Mouse (Mus musculus): ENCODE data around the gene Zscan29. TPM values are rescaled to one million over a fixed set of nuclear protein-coding genes. Genes with fewer than 3 reads are reported as not detected.
A peak's percentile ranks its signal among the peaks of the same experiment; 100 is the strongest.
"Not testable (repeated sequence)": the region's sequence is repeated elsewhere in the genome, so short reads cannot be mapped to it uniquely, and the experiment has no call there.

Gene Zscan29
- polyA plus RNA-seq, 1 experiment: 7.5 TPM

DNA sequence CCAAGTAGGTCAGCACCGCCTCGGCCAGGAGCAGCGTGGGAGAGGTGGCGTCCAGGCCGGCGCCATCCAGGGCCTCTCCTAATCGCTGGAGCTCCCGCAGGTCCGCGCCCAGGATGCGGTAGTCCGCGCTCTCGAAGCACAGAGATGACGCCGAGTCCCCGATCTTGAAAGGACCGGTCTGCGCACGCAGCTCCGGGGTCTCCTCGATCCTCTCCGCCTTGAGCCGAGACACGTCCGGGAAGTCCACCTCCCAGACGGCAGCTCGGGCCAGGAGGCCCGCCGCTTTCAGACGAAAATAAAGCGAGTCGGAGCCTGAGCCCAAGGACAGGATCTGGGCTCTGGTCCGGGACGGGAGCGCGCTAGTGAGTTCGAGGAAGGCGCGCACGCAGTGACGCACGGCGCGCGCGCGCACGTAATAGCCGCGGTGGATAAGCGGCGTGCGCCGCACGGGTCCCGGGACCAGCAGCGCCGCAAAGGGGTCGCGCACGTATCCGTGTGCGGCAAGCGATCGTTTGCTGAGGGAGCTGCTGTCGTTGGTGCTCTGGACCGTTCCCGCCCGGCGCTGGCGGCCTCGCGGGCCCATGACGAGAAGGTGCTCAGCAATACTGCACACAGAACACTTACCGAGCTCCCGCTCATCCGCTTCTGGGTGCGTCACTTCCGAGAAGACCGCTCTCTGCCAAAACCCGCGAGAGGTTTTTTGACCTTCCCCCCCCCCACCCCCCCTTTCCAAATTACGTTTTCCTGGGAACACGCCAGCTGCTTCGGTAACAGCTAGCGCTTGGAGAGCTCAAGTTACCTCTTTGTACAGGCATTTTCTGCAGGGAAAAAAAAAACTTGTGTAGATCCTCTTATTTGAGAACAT is 30.7 kb downstream of the Zscan29 start, which contains the start of the genes Adal and Lcmt2:
Gene Adal, plus strand, starts transcription at position 411 of the 865 bp plus-strand sequence.
Gene Lcmt2, minus strand, starts transcription at position 636 of the 865 bp plus-strand sequence.
- TF ChIP-seq CTCF (IDR thresholded peaks at IDR 0.05; ENCODE audit: borderline replicate concordance, control insufficient read depth, extremely low read depth, insufficient read depth, low read length, poor library complexity): no peak; the same call in 1 of the 2 replicates
- TF ChIP-seq POLR2A (IDR thresholded peaks at IDR 0.05; ENCODE audit: control insufficient read depth, extremely low read depth, insufficient read depth, low read length, poor library complexity): peak; percentile 76
- no peaks in the 10 kb centered on the region for H3K27me3 ChIP-seq (ENCODE audit: control insufficient read depth, insufficient read depth, low read length)
- peak within 1 kb of the TSS; percentile 90 for H3K27ac ChIP-seq (ENCODE audit: control insufficient read depth, insufficient read depth, low read length)
- H3K4me3 ChIP-seq (ENCODE audit: control insufficient read depth, insufficient read depth, low read length): peak within 1 kb of the TSS; percentile 93
- H3K36me3 ChIP-seq (ENCODE audit: control insufficient read depth, insufficient read depth, low read length): no peaks in the 10 kb centered on the region
- H3K4me1 ChIP-seq (replicated peaks; ENCODE audit: control insufficient read depth, insufficient read depth, low read length): peaks cover 13% of the 10 kb centered on the region
- peak; percentile 88 for DNase-seq
- under 1% methylated on average over 87 of the region's 87 CpGs for WGBS

DNA sequence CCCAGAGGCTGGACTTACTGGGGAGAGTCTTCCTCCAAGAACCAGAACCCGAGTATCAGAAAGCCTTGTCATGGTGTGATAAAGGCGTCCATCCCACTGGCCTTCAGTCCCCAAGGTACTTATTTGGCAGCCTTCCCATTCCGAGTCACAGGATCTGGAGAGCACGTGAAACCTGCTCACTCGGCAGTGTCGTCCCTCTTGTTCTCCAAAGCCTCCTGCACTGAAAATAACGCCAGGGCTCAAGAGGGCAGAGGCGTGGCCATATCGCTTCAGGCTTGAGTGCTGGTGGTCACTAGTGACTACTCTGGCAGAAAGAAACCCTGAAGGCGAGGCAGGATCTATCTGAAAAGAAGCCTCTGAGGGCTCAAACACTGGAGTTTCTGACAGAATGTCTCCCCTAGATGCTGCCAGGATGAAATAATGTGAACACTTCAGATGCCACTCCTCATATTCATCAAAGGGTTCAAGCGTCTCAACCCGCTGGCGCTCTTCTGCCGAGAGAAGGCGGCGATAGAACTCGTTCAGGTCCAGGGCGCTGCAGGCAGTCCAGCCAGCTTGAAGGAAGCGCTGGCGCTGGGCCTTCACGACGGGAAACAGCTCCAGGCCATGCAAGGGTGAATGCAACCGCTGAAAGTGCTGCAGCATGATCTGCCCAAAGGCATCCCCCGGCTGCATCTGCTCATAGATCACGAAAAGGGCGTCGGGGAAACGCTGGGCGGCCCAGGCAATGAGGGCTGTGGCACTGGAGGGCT is 31.5 kb downstream of the Zscan29 start:
- WGBS: 35% methylated on average over 29 of the region's 29 CpGs
- Histone ChIP-seq H3K27me3 (ENCODE audit: control insufficient read depth, insufficient read depth, low read length) (no peaks in the 10 kb centered on the region), H3K4me3 (ENCODE audit: control insufficient read depth, insufficient read depth, low read length) (peak overlapping the region; percentile 93), H3K4me1 (replicated peaks; ENCODE audit: control insufficient read depth, insufficient read depth, low read length) (peaks cover 13% of the 10 kb centered on the region), H3K27ac (ENCODE audit: control insufficient read depth, insufficient read depth, low read length) (peak overlapping the region; percentile 12), H3K36me3 (ENCODE audit: control insufficient read depth, insufficient read depth, low read length) (no peaks in the 10 kb centered on the region)
- TF ChIP-seq POLR2A (IDR thresholded peaks at IDR 0.05; ENCODE audit: control insufficient read depth, extremely low read depth, insufficient read depth, low read length, poor library complexity): no peak
- no peak for DNase-seq

DNA sequence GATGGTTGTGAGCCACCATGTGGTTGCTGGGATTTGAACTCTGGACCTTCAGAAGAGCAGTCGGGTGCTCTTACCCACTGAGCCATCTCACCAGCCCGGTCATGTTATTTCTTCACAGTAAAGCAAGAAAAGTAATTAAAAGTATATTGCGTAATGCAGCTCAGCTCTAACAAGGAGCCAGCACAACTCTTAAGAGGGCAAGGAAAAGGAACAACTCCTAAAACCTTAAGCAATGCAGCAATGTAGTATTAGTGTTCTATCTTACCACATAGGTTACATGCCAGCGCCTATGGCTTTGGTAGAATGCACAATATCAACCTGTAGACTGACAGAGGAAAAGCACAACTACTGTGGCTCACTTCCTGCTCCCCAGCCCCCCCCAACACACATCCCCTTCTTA is 33.6 kb downstream of the Zscan29 start:
- 97% methylated on average over 4 of the region's 4 CpGs for WGBS
- no peak for TF ChIP-seq CTCF (IDR thresholded peaks at IDR 0.05; ENCODE audit: borderline replicate concordance, control insufficient read depth, extremely low read depth, insufficient read depth, low read length, poor library complexity)
- no peak for TF ChIP-seq POLR2A (IDR thresholded peaks at IDR 0.05; ENCODE audit: control insufficient read depth, extremely low read depth, insufficient read depth, low read length, poor library complexity)

DNA sequence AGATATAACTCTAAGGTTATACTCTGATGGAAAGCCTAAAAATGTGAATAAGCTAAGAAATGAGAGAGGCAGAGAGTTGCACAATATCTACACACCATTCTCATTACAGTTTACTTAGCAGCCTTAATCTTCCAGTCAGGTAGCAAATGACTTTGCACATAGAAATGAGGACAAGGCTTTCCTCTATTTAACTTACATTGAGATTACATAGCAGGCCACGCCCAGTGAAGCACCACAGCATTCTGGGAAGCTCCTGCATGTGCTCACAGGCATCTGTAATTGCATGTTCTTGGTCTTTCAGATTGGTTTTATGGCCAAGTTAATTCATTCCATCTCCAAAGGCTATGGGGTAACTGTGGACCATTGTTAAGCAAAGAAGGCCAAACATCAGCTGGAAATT is 38.1 kb downstream of the Zscan29 start:
- TF ChIP-seq POLR2A (IDR thresholded peaks at IDR 0.05; ENCODE audit: control insufficient read depth, extremely low read depth, insufficient read depth, low read length, poor library complexity) (no peak), CTCF (IDR thresholded peaks at IDR 0.05; ENCODE audit: borderline replicate concordance, control insufficient read depth, extremely low read depth, insufficient read depth, low read length, poor library complexity) (no peak)
- Histone ChIP-seq H3K27me3 (ENCODE audit: control insufficient read depth, insufficient read depth, low read length) (no peaks in the 10 kb centered on the region), H3K4me1 (replicated peaks; ENCODE audit: control insufficient read depth, insufficient read depth, low read length) (no peaks in the 10 kb centered on the region), H3K27ac (ENCODE audit: control insufficient read depth, insufficient read depth, low read length) (no peak overlapping the region), H3K36me3 (ENCODE audit: control insufficient read depth, insufficient read depth, low read length) (no peaks in the 10 kb centered on the region), H3K4me3 (ENCODE audit: control insufficient read depth, insufficient read depth, low read length) (no peak overlapping the region)
- DNase-seq: no peak
- 88% methylated on average over 1 of the region's 1 CpGs for WGBS

More for the DNA sequence above, 33.6 kb downstream of the Zscan29 start:
- no peak for DNase-seq
- Histone ChIP-seq H3K27ac (ENCODE audit: control insufficient read depth, insufficient read depth, low read length) (no peak overlapping the region), H3K4me1 (replicated peaks; ENCODE audit: control insufficient read depth, insufficient read depth, low read length) (peaks cover 13% of the 10 kb centered on the region), H3K36me3 (ENCODE audit: control insufficient read depth, insufficient read depth, low read length) (no peaks in the 10 kb centered on the region), H3K4me3 (ENCODE audit: control insufficient read depth, insufficient read depth, low read length) (no peak overlapping the region), H3K27me3 (ENCODE audit: control insufficient read depth, insufficient read depth, low read length) (no peaks in the 10 kb centered on the region)

DNA sequence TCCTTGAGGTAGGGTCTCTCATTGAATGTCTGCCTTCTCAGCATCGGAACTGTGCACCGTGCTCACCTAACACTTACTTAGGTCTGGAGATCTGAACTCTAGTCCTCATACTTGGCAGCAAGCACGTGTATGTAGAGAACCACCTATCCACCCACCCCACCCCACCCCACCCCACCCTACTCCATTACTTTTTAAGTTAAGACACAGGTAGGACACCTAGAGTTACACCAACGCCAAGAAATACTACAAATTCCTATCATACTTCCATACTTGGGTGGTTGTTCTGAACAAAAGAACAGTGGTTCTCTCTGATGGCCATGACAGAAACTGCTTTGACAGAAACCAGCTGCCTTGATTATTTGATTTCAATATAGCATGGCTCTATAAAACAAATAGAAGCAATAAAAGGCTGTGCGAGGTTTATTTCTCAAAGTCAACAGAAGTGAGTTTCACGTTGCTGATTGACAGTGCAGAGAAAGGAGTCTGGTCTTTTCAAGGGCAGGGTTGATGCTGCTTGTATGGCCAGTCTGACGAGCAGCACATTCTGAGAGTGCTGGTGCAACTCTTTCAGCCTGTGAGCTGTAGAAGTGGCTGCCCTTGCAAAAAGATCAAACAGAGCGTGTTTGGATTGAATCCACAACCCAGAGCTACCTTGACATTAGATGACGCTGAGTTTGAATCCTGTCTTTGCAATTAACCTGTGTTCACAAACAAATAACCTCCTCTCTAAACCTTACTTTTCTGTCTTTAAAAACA is 41.9 kb downstream of the Zscan29 start:
- H3K27me3 ChIP-seq (ENCODE audit: control insufficient read depth, insufficient read depth, low read length): no peaks in the 10 kb centered on the region
- no peak overlapping the region for H3K27ac ChIP-seq (ENCODE audit: control insufficient read depth, insufficient read depth, low read length)
- H3K36me3 ChIP-seq (ENCODE audit: control insufficient read depth, insufficient read depth, low read length): no peaks in the 10 kb centered on the region
- no peak overlapping the region for H3K4me3 ChIP-seq (ENCODE audit: control insufficient read depth, insufficient read depth, low read length)
- no peak for DNase-seq
- TF ChIP-seq CTCF (IDR thresholded peaks at IDR 0.05; ENCODE audit: borderline replicate concordance, control insufficient read depth, extremely low read depth, insufficient read depth, low read length, poor library complexity) (no peak), POLR2A (IDR thresholded peaks at IDR 0.05; ENCODE audit: control insufficient read depth, extremely low read depth, insufficient read depth, low read length, poor library complexity) (no peak)
- WGBS: 86% methylated on average over 9 of the region's 9 CpGs
- no peaks in the 10 kb centered on the region for H3K4me1 ChIP-seq (replicated peaks; ENCODE audit: control insufficient read depth, insufficient read depth, low read length)

DNA sequence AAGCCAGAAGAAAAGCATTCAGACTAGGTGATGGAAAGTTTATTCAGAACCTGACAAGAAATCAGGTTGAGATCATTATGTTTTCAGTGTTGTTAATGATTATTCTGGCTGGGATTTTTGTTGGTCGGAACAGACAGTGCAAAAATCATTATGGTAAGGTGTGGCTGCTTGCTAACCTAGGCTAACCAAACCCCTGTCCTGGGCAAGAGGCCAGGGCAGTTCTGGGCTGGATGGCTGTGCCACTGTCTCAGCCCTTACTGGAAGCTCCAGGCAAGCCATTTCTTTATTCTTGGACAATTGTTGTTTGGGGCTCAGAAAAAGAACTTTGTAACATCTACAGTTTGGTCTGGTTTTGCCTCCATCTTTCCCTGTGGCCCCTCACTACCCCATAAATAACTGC is 43.4 kb downstream of the Zscan29 start:
- TF ChIP-seq CTCF (IDR thresholded peaks at IDR 0.05; ENCODE audit: borderline replicate concordance, control insufficient read depth, extremely low read depth, insufficient read depth, low read length, poor library complexity) (no peak), POLR2A (IDR thresholded peaks at IDR 0.05; ENCODE audit: control insufficient read depth, extremely low read depth, insufficient read depth, low read length, poor library complexity) (no peak)
- WGBS: 89% methylated on average over 1 of the region's 1 CpGs
- no peaks in the 10 kb centered on the region for H3K27me3 ChIP-seq (ENCODE audit: control insufficient read depth, insufficient read depth, low read length)
- H3K4me1 ChIP-seq (replicated peaks; ENCODE audit: control insufficient read depth, insufficient read depth, low read length): no peaks in the 10 kb centered on the region
- no peak for DNase-seq
- H3K27ac ChIP-seq (ENCODE audit: control insufficient read depth, insufficient read depth, low read length): no peak overlapping the region
- no peak overlapping the region for H3K4me3 ChIP-seq (ENCODE audit: control insufficient read depth, insufficient read depth, low read length)
- no peaks in the 10 kb centered on the region for H3K36me3 ChIP-seq (ENCODE audit: control insufficient read depth, insufficient read depth, low read length)

DNA sequence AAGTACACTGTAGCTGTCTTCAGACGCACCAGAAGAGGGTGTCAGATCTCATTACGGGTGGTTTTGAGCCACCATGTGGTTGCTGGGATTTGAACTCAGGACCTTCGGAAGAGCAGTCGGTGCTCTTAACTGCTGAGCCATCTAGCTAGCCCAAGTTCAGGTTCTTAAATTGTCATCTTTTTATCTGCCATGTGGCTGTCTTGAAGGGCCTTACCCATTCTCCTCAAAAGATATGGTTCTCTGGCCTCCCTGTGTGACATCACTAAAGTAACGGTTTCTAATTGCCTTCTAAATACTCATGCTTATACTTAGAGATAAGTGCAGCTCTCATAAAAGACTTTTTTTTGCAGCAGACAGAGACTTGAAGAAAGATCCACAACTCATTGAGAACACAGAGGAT is 44.6 kb downstream of the Zscan29 start:
- not testable (repeated sequence) for H3K27ac ChIP-seq (ENCODE audit: control insufficient read depth, insufficient read depth, low read length); H3K27me3 ChIP-seq (ENCODE audit: control insufficient read depth, insufficient read depth, low read length); H3K36me3 ChIP-seq (ENCODE audit: control insufficient read depth, insufficient read depth, low read length); H3K4me3 ChIP-seq (ENCODE audit: control insufficient read depth, insufficient read depth, low read length); H3K4me1 ChIP-seq (replicated peaks; ENCODE audit: control insufficient read depth, insufficient read depth, low read length); DNase-seq
- WGBS: 99% methylated on average over 5 of the region's 5 CpGs

All from thymus, adult 2 months (tissue).